Mouse (Mus musculus) liver, postnatal 0 days (tissue): ENCODE measurements around the gene Vmn2r83. TPM values are rescaled to one million over a fixed set of nuclear protein-coding genes. Genes with fewer than 3 reads are reported as not detected.
A peak's percentile ranks its signal among the peaks of the same experiment; 100 is the strongest.

Experiments
- ATAC-seq: fragments of 200-750 bp; cut with Nextera tagmentation; 2 replicates; pipeline ENCODE4 v1.8.0; 2017; ENCODE audit warnings: mild to moderate bottlenecking, moderate library complexity
- DNase-seq: peaks from one replicate; pipeline ENCODE4 v3.0.0-alpha.2; 2016
- H3K27ac ChIP-seq: fragments of 300-500 bp; sonication (generic); 2 replicates; pipeline ENCODE4 v1.5.1; 2014; ENCODE audit warnings: antibody characterized with exemption, moderate library complexity, mild to moderate bottlenecking, low read depth
- H3K27me3 ChIP-seq: fragments of 300-500 bp; sonication (generic); 2 replicates; pipeline ENCODE4 v1.6.1; 2014; ENCODE audit warnings: low read length, control low read depth, mixed read lengths; ENCODE audit not compliant: insufficient read depth
- H3K36me3 ChIP-seq: fragments of 300-500 bp; sonication (generic); replicated peaks from 2 replicates; pipeline ENCODE4 v1.6.1; 2014; ENCODE audit warnings: mild to moderate bottlenecking, control low read depth, low read length, moderate library complexity, mixed read lengths; ENCODE audit not compliant: insufficient read depth
- H3K4me1 ChIP-seq: fragments of 300-500 bp; sonication (generic); 2 replicates; pipeline ENCODE4 v1.6.1; 2014; ENCODE audit warnings: antibody characterized with exemption, mild to moderate bottlenecking, control low read depth; ENCODE audit not compliant: insufficient read depth
- H3K4me2 ChIP-seq: fragments of 300-500 bp; sonication (generic); 2 replicates; pipeline ENCODE4 v1.6.1; 2014; ENCODE audit warnings: low read depth, mild to moderate bottlenecking, low read length, moderate library complexity, mixed read lengths
- H3K4me3 ChIP-seq: fragments of 300-500 bp; sonication (generic); 2 replicates; pipeline ENCODE4 v1.5.1; 2014; ENCODE audit warnings: low read depth, low read length
- H3K9ac ChIP-seq: fragments of 300-500 bp; sonication (generic); replicated peaks from 2 replicates; pipeline ENCODE4 v1.6.1; 2014; ENCODE audit warnings: mild to moderate bottlenecking, moderate library complexity
- H3K9me3 ChIP-seq: fragments of 300-500 bp; sonication (generic); 2 replicates; pipeline ENCODE4 v1.6.1; 2016; ENCODE audit warnings: mild to moderate bottlenecking, control low read depth, low read length, mixed read lengths
- CTCF ChIP-seq: sonication (generic); IDR thresholded peaks from 2 replicates; pipeline ENCODE4 v1.5.1; 2016; ENCODE audit warnings: antibody characterized with exemption, low read depth
- EP300 ChIP-seq: IDR thresholded peaks from 2 replicates; pipeline ENCODE4 v1.6.1; 2016; ENCODE audit warnings: antibody characterized with exemption, low read depth, mild to moderate bottlenecking
- WGBS: fragments of 180-500 bp; shearing (Covaris S2); extraction: QIAGEN DNeasy Blood & Tissue Kit; methylation state at CpG from one replicate; pipeline ENCODE4 v1.1.7; 2014; ENCODE audit not compliant: insufficient replicate concordance; 5-methylcytosine and 5-hydroxymethylcytosine counted together
- polyA plus RNA-seq: library from polyadenylated mRNA; unstranded; fragments of >200 nt; fragmentation: Nextera tagmentation; extraction: Ambion mirVana; gene quantifications from 2 replicates; pipeline ENCODE4 v1.2.1, GENCODE M21; 2015

The Vmn2r83 gene
- polyA plus RNA-seq, 1 experiment from 2014 or later = not detected

GRCm38 (mm10) chr10:79536461-79537080 lies 68.0 kb downstream of the Vmn2r83 start:
- Histone ChIP-seq H3K4me3 (no peak overlapping the region), H3K4me2 (no peak overlapping the region), H3K36me3 (peaks cover 8% of the 10 kb centered on the region; the same call in 1 of the 2 replicates), H3K9me3 (no peaks in the 10 kb centered on the region), H3K9ac (no peak overlapping the region), H3K27ac (no peak overlapping the region), H3K27me3 (no peaks in the 10 kb centered on the region), H3K4me1 (peaks cover 12% of the 10 kb centered on the region)
- WGBS = 72% methylated on average over 12 of the region's 12 CpGs
- DNase-seq (peak; percentile 8), ATAC-seq (no peak)
- TF ChIP-seq EP300 (no peak), CTCF (no peak)

GRCm38 (mm10) chr10:79537271-79537670 lies 68.7 kb downstream of the Vmn2r83 start:
- no peak overlapping the region for H3K9ac ChIP-seq
- H3K4me1 ChIP-seq = peaks cover 11% of the 10 kb centered on the region
- H3K27me3 ChIP-seq = no peaks in the 10 kb centered on the region
- no peak for TF ChIP-seq CTCF
- no peak for TF ChIP-seq EP300
- 84% methylated on average over 7 of the region's 7 CpGs for WGBS
- DNase-seq (peak; percentile 7), ATAC-seq (no peak)
- no peak overlapping the region for H3K4me2 ChIP-seq
- H3K9me3 ChIP-seq = no peaks in the 10 kb centered on the region
- H3K27ac ChIP-seq = no peak overlapping the region
- H3K4me3 ChIP-seq = no peak overlapping the region
- H3K36me3 ChIP-seq = peaks cover 8% of the 10 kb centered on the region; the same call in 1 of the 2 replicates

- no peak for ATAC-seq
- 77% methylated on average over 2 of the region's 2 CpGs for WGBS
- no peaks in the 10 kb centered on the region for H3K9me3 ChIP-seq
- no peak overlapping the region for H3K4me2 ChIP-seq
- H3K4me3 ChIP-seq = no peak overlapping the region
- peak; percentile 4 for DNase-seq
- H3K27ac ChIP-seq = no peak overlapping the region
- peaks cover 9% of the 10 kb centered on the region; the same call in 1 of the 2 replicates for H3K36me3 ChIP-seq
- H3K27me3 ChIP-seq = no peaks in the 10 kb centered on the region
- no peak overlapping the region for H3K9ac ChIP-seq
- H3K4me1 ChIP-seq = peaks cover 9% of the 10 kb centered on the region
- TF ChIP-seq CTCF (no peak), EP300 (no peak)
Observed at GRCm38 (mm10) chr10:79537781-79538180, 69.2 kb downstream of the Vmn2r83 start.

GRCm38 (mm10) chr10:79538323-79538722 lies 69.8 kb downstream of the Vmn2r83 start:
- no peaks in the 10 kb centered on the region for H3K9me3 ChIP-seq
- H3K4me2 ChIP-seq = no peak overlapping the region
- no peak overlapping the region for H3K9ac ChIP-seq
- 88% methylated on average over 3 of the region's 3 CpGs for WGBS
- H3K4me1 ChIP-seq = peaks cover 9% of the 10 kb centered on the region
- no peak for ATAC-seq
- no peak overlapping the region for H3K27ac ChIP-seq
- TF ChIP-seq CTCF (no peak), EP300 (no peak)
- no peaks in the 10 kb centered on the region for H3K27me3 ChIP-seq
- DNase-seq = peak; percentile 10
- no peak overlapping the region for H3K4me3 ChIP-seq
- H3K36me3 ChIP-seq = peaks cover 12% of the 10 kb centered on the region; the same call in 1 of the 2 replicates

- no peak overlapping the region for H3K4me2 ChIP-seq
- H3K27me3 ChIP-seq = no peaks in the 10 kb centered on the region
- no peaks in the 10 kb centered on the region for H3K9me3 ChIP-seq
- no peak overlapping the region for H3K4me3 ChIP-seq
- TF ChIP-seq EP300 (no peak), CTCF (no peak)
- ATAC-seq (peak; percentile 16; the same call in 1 of the 2 replicates), DNase-seq (peak; percentile 17)
- H3K4me1 ChIP-seq = peaks cover 5% of the 10 kb centered on the region
- H3K27ac ChIP-seq = no peak overlapping the region
- no peak overlapping the region for H3K9ac ChIP-seq
- H3K36me3 ChIP-seq = peaks cover 16% of the 10 kb centered on the region
- WGBS = 24% methylated on average over 4 of the region's 4 CpGs
Observed at GRCm38 (mm10) chr10:79538873-79539272, 70.3 kb downstream of the Vmn2r83 start.

GRCm38 (mm10) chr10:79539701-79540495 lies 71.4 kb downstream of the Vmn2r83 start:
- no peak overlapping the region for H3K4me3 ChIP-seq
- H3K4me2 ChIP-seq = no peak overlapping the region
- TF ChIP-seq CTCF (no peak), EP300 (no peak)
- no peaks in the 10 kb centered on the region for H3K4me1 ChIP-seq
- peak; percentile 12 for DNase-seq
- H3K9ac ChIP-seq = no peak overlapping the region
- 85% methylated on average over 16 of the region's 16 CpGs for whole genome bisulfite sequencing
- H3K27me3 ChIP-seq = no peaks in the 10 kb centered on the region
- ATAC-seq = no peak
- H3K36me3 ChIP-seq = peaks cover 21% of the 10 kb centered on the region
- no peak overlapping the region for H3K27ac ChIP-seq
- H3K9me3 ChIP-seq = no peaks in the 10 kb centered on the region
